Mouse (Mus musculus) small intestine, adult 2 months (tissue): Measurements from ENCODE around the gene Synpr. TPM values are rescaled to one million over a fixed set of nuclear protein-coding genes. Genes with fewer than 3 reads are reported as not detected.

Experiments
- H3K27ac ChIP-seq: fragments of 200-500 bp; 2 replicates; pipeline ENCODE4 v1.5.1; 2012; ENCODE audit warnings: low read depth, low read length, control low read depth, inconsistent platforms; ENCODE audit not compliant: insufficient read depth
- H3K27me3 ChIP-seq: fragments of 200-500 bp; 2 replicates; pipeline ENCODE4 v1.6.1; 2012; ENCODE audit warnings: mild to moderate bottlenecking, moderate library complexity, low read length, inconsistent platforms; ENCODE audit not compliant: control insufficient read depth, insufficient read depth
- H3K36me3 ChIP-seq: fragments of 200-500 bp; 2 replicates; pipeline ENCODE4 v1.6.1; 2012; ENCODE audit warnings: mild to moderate bottlenecking, low read length, control low read depth, inconsistent platforms; ENCODE audit not compliant: control insufficient read depth, insufficient read depth
- H3K4me1 ChIP-seq: fragments of 200-500 bp; 2 replicates; pipeline ENCODE4 v1.6.1; 2012; ENCODE audit warnings: low read length, inconsistent platforms, mixed read lengths; ENCODE audit not compliant: control insufficient read depth, insufficient read depth, insufficient read length
- H3K4me3 ChIP-seq: fragments of 200-500 bp; 2 replicates; pipeline ENCODE4 v1.5.1; 2012; ENCODE audit warnings: low read depth, mild to moderate bottlenecking, control low read depth, inconsistent platforms, low read length, moderate library complexity
- CTCF ChIP-seq: fragments of 200-500 bp; IDR thresholded peaks from 2 replicates; pipeline ENCODE4 v1.5.1; 2012; ENCODE audit warnings: low read depth, mild to moderate bottlenecking, control low read depth, inconsistent platforms, low read length, moderate library complexity, mixed read lengths; ENCODE audit not compliant: insufficient replicate concordance, insufficient read length; ENCODE audit errors: extremely low read depth
- POLR2A ChIP-seq: fragments of 200-500 bp; IDR thresholded peaks from 2 replicates; pipeline ENCODE4 v1.6.1; 2012; ENCODE audit warnings: low read depth, mild to moderate bottlenecking, control low read depth, inconsistent platforms, low read length, moderate library complexity
- WGBS: fragments of 180-500 bp; shearing (Covaris S2); methylation state at CpG from one replicate; pipeline ENCODE4 v1.1.7; 2018; 5-methylcytosine and 5-hydroxymethylcytosine counted together
- polyA plus RNA-seq: library from polyadenylated mRNA; depleted of rRNA; stranded (reverse); fragments of >200 nt; gene quantifications from 2 replicates; pipeline ENCODE4 v1.2.3, GENCODE M21; 2012

The Synpr gene
- polyA plus RNA-seq, 1 experiment = not detected

DNA sequence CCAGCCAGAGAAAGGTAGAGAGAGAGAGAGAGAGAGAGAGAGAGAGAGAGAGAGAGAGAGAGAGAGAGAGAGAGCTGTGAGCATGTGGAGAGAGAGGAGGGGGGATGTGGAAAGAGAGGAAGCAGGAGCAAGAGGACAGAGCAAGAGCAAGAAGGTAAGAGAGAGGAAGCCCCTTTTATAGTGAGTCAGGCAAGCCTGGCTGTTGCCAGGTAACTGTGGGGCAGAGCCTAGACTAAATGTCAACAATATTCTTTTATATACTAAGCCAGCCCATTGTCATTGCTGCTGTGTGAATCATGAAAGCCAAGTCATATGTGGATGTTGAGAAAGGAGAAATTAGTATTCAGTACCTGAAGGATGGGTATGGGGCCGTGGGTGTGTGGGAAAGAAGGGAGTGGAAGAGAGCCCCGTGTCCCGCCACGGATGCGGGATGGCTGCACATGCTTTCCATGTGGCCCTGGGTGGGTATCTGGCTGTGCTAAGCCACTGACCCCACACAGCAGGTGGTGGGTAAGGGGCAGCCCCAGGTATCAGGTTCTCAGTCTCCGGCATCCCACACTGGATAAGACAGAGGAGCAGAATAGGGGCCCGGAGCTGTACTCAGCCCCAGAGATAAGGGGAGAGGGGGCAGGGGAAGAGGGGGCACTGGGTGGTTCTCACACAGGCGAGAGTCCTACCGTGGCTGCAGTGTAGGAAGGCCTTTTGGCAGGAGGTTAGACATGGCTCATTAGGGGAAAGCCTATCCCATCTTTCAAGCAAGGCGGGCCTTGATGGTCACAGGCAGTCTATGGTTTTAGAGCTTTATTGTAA lies 48.1 kb downstream of the Synpr start:
- TF ChIP-seq CTCF = no peak
- TF ChIP-seq POLR2A = no peak
- Histone ChIP-seq H3K4me3 (no peak overlapping the region), H3K27me3 (no peaks in the 10 kb centered on the region), H3K27ac (no peak overlapping the region), H3K36me3 (no peaks in the 10 kb centered on the region), H3K4me1 (no peaks in the 10 kb centered on the region)
- WGBS = 65% methylated on average over 10 of the region's 10 CpGs

GRCm38 (mm10) chr14:13333372-13333771 lies 48.8 kb downstream of the Synpr start:
- TF ChIP-seq POLR2A (no peak), CTCF (no peak)
- 61% methylated on average over 5 of the region's 5 CpGs for WGBS
- H3K27me3 ChIP-seq = no peaks in the 10 kb centered on the region
- no peak overlapping the region for H3K4me3 ChIP-seq
- H3K27ac ChIP-seq = no peak overlapping the region
- H3K36me3 ChIP-seq = no peaks in the 10 kb centered on the region
- H3K4me1 ChIP-seq = no peaks in the 10 kb centered on the region

GRCm38 (mm10) chr14:13336162-13336561 lies 51.6 kb downstream of the Synpr start:
- H3K4me3 ChIP-seq = no peak overlapping the region
- H3K27ac ChIP-seq = no peak overlapping the region
- H3K27me3 ChIP-seq = no peaks in the 10 kb centered on the region
- H3K4me1 ChIP-seq = no peaks in the 10 kb centered on the region
- no peaks in the 10 kb centered on the region for H3K36me3 ChIP-seq
- no peak for TF ChIP-seq POLR2A
- WGBS = 68% methylated on average over 4 of the region's 4 CpGs

GRCm38 (mm10) chr14:13340688-13341087 lies 56.1 kb downstream of the Synpr start:
- Histone ChIP-seq H3K4me1 (no peaks in the 10 kb centered on the region), H3K27me3 (no peaks in the 10 kb centered on the region), H3K27ac (no peak overlapping the region), H3K4me3 (no peak overlapping the region), H3K36me3 (no peaks in the 10 kb centered on the region)
- TF ChIP-seq CTCF = no peak
- TF ChIP-seq POLR2A = no peak
- WGBS = 82% methylated on average over 4 of the region's 4 CpGs

DNA sequence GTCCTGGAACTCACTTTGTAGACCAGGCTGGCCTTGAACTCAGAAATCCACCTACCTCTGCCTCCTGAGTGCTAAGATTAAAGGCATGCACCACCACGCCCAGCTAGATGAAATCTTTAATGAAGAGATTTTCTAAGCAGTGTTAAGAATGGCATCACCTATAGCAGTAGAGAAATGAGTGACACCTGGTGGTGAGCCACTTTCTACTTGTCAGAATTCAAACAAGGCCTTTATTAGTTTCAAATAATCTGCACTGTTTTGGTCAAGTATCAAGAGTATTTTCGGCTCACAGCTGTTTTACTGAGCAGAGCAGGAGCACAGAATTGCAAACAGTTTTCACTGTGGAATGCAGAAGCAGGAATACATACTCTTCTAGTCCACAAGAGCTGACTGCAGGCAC lies 59.7 kb downstream of the Synpr start:
- TF ChIP-seq POLR2A = no peak
- TF ChIP-seq CTCF = no peak
- Histone ChIP-seq H3K4me1 (no peaks in the 10 kb centered on the region), H3K27me3 (no peaks in the 10 kb centered on the region), H3K4me3 (no peak overlapping the region), H3K27ac (no peak overlapping the region), H3K36me3 (no peaks in the 10 kb centered on the region)
- 58% methylated on average over 2 of the region's 2 CpGs for WGBS

GRCm38 (mm10) chr14:13349170-13349865 lies 64.7 kb downstream of the Synpr start:
- no peaks in the 10 kb centered on the region for H3K36me3 ChIP-seq
- no peak overlapping the region for H3K27ac ChIP-seq
- TF ChIP-seq POLR2A (no peak), CTCF (no peak)
- H3K4me3 ChIP-seq = no peak overlapping the region
- no peaks in the 10 kb centered on the region for H3K27me3 ChIP-seq
- no peaks in the 10 kb centered on the region for H3K4me1 ChIP-seq
- WGBS = 55% methylated on average over 4 of the region's 4 CpGs

DNA sequence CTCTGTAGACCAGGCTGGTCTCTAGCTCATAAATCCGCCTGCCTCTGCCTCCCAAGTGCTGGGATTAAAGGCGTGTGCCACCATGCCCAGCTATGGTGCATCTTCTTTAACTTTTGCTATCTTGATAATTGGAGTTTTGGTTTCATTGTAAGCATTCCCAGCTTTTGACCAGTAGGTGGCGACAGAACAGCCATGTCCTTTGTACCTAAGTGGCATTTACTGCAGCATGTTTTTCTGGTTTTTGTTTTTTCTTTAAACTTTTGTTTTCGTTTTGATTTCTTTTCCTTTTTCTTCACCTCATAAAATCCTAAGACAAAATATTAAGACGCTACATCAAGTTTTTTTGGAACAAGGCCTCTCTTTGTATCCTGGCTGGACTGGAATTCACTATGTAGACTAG lies 69.6 kb downstream of the Synpr start:
- H3K36me3 ChIP-seq = no peaks in the 10 kb centered on the region
- no peak overlapping the region for H3K4me3 ChIP-seq
- no peaks in the 10 kb centered on the region for H3K4me1 ChIP-seq
- H3K27me3 ChIP-seq = no peaks in the 10 kb centered on the region
- 24% methylated on average over 5 of the region's 5 CpGs for WGBS
- H3K27ac ChIP-seq = no peak overlapping the region
- TF ChIP-seq POLR2A = no peak
- peak; percentile 44; the same call in 1 of the 2 replicates for TF ChIP-seq CTCF
